7 mouse cellular contexts compared by ENCODE assay signal in genomic region chr2:143062432-143062811, GRCm38 (mm10). TPM values are rescaled to one million over a fixed set of nuclear protein-coding genes. Genes with fewer than 3 reads are reported as not detected.
DNase-seq lines count a peak whose midpoint lies in the region; ATAC-seq and TF ChIP-seq lines count a peak whose summit lies in the region.

No protein-coding gene starts in this region.

- no peaks in the 10 kb centered on the region for H3K9me3 ChIP-seq in forebrain, embryonic 12.5 days
- H3K9me3 ChIP-seq in limb, embryonic 14.5 days (ENCODE audit: control insufficient read depth, low read length) = no peaks in the 10 kb centered on the region
- H3K9me3 ChIP-seq in stomach, embryonic 16.5 days (replicated peaks; ENCODE audit: control insufficient read depth, low read length) = no peaks in the 10 kb centered on the region

- peak overlapping the region; percentile 61 for H3K4me2 ChIP-seq in forebrain, embryonic 12.5 days
- peak overlapping the region; percentile 69 for H3K4me2 ChIP-seq in limb, embryonic 14.5 days (replicated peaks; ENCODE audit: low read depth, low read length, severe bottlenecking)
- H3K4me2 ChIP-seq in stomach, embryonic 16.5 days (ENCODE audit: low read depth, low read length) = peak overlapping the region; percentile 80

- TF ChIP-seq CTCF in spleen, adult 2 months (IDR thresholded peaks at IDR 0.05; ENCODE audit: extremely low read depth, insufficient read depth, insufficient read length, insufficient replicate concordance) = no peak

- no peak for DNase-seq in spleen, adult 2 months (ENCODE audit: low read depth in 1 of 2, low spot score in 2 of 2)
- DNase-seq in spleen, postnatal 36 days (ENCODE audit: low spot score in 2 of 2) = no peak
- no peak for DNase-seq in limb, embryonic 14.5 days (ENCODE audit: low spot score)
- no peak for DNase-seq in spleen, adult 12 weeks (ENCODE audit: low spot score)
- DNase-seq in urinary bladder, postnatal 4 days (ENCODE audit: low spot score in 2 of 2) = no peak

- H3K27ac ChIP-seq in spleen, adult 2 months (ENCODE audit: insufficient read depth, low read length) = no peak overlapping the region
- no peak overlapping the region for H3K27ac ChIP-seq in forebrain, embryonic 12.5 days
- H3K27ac ChIP-seq in limb, embryonic 14.5 days (replicated peaks; ENCODE audit: low read depth, low read length) = no peak overlapping the region
- no peak overlapping the region for H3K27ac ChIP-seq in stomach, embryonic 16.5 days (ENCODE audit: low read length)

- H3K36me3 ChIP-seq in spleen, adult 2 months (ENCODE audit: control insufficient read depth, insufficient read depth, low read length) = peaks cover 1% of the 10 kb centered on the region; the same call in 1 of the 2 replicates
- peaks cover 19% of the 10 kb centered on the region for H3K36me3 ChIP-seq in forebrain, embryonic 12.5 days (replicated peaks)
- H3K36me3 ChIP-seq in limb, embryonic 14.5 days (ENCODE audit: control insufficient read depth, insufficient read depth, low read length) = peaks cover 19% of the 10 kb centered on the region
- peaks cover 8% of the 10 kb centered on the region; the same call in 1 of the 2 replicates for H3K36me3 ChIP-seq in stomach, embryonic 16.5 days (ENCODE audit: control insufficient read depth, insufficient read depth, low read length)

- H3K9ac ChIP-seq in forebrain, embryonic 12.5 days = no peak overlapping the region
- H3K9ac ChIP-seq in limb, embryonic 14.5 days (ENCODE audit: low read depth, low read length, severe bottlenecking) = peak overlapping the region; percentile 82
- H3K9ac ChIP-seq in stomach, embryonic 16.5 days (ENCODE audit: low read length) = peak overlapping the region; percentile 67

- H3K27me3 ChIP-seq in spleen, adult 2 months (ENCODE audit: control insufficient read depth, insufficient read depth, low read length) = no peaks in the 10 kb centered on the region
- H3K27me3 ChIP-seq in forebrain, embryonic 12.5 days = no peaks in the 10 kb centered on the region
- H3K27me3 ChIP-seq in limb, embryonic 14.5 days (ENCODE audit: control insufficient read depth, insufficient read depth, low read length) = no peaks in the 10 kb centered on the region
- no peaks in the 10 kb centered on the region for H3K27me3 ChIP-seq in stomach, embryonic 16.5 days (ENCODE audit: control insufficient read depth, insufficient read depth, low read length)

- peak overlapping the region; percentile 97 for H3K4me3 ChIP-seq in spleen, adult 2 months (ENCODE audit: extremely low read depth, insufficient read depth, insufficient read length)
- peak overlapping the region; percentile 91 for H3K4me3 ChIP-seq in forebrain, embryonic 12.5 days (replicated peaks)
- peak overlapping the region; percentile 64 for H3K4me3 ChIP-seq in limb, embryonic 14.5 days (replicated peaks; ENCODE audit: low read length)
- H3K4me3 ChIP-seq in stomach, embryonic 16.5 days (replicated peaks; ENCODE audit: low read length) = peak overlapping the region; percentile 87

- WGBS in spleen, adult 2 months = 67% methylated on average over 6 of the region's 6 CpGs
- WGBS in forebrain, embryonic 12.5 days = 35% methylated on average over 6 of the region's 6 CpGs
- WGBS in limb, embryonic 14.5 days = 43% methylated on average over 6 of the region's 6 CpGs
- 48% methylated on average over 6 of the region's 6 CpGs for WGBS in stomach, embryonic 16.5 days

- peaks cover 3% of the 10 kb centered on the region; the same call in 1 of the 2 replicates for H3K4me1 ChIP-seq in spleen, adult 2 months (ENCODE audit: control insufficient read depth, insufficient read depth, insufficient read length)
- H3K4me1 ChIP-seq in forebrain, embryonic 12.5 days = peaks cover 9% of the 10 kb centered on the region
- H3K4me1 ChIP-seq in limb, embryonic 14.5 days (ENCODE audit: control insufficient read depth, insufficient read depth, low read length) = peaks cover 3% of the 10 kb centered on the region; the same call in 1 of the 2 replicates
- H3K4me1 ChIP-seq in stomach, embryonic 16.5 days (ENCODE audit: control insufficient read depth, insufficient read depth, low read length) = peaks cover 3% of the 10 kb centered on the region; the same call in 1 of the 2 replicates

- no peak; the same call in 1 of the 2 replicates for ATAC-seq in forebrain, embryonic 12.5 days (ENCODE audit: low FRiP score)
- ATAC-seq in limb, embryonic 14.5 days (ENCODE audit: low FRiP score, low read depth) = no peak
- no peak for ATAC-seq in stomach, embryonic 16.5 days (ENCODE audit: insufficient read depth, low FRiP score)

- TF ChIP-seq POLR2A in spleen, adult 2 months (IDR thresholded peaks at IDR 0.05; ENCODE audit: low read depth, low read length) = no peak
- TF ChIP-seq POLR2A in limb, embryonic 14.5 days (IDR thresholded peaks at IDR 0.05; ENCODE audit: borderline replicate concordance, extremely low read depth, insufficient read depth, insufficient read length) = no peak

RNA-seq across cellular contexts. Expression of gene Snrpb2, which starts 0.4 kb away (rescaled TPM):
- 1.7 and 2.0 TPM in 2 replicates for polyA plus RNA-seq in spleen, adult 2 months (2012; rRNA removed)
- polyA plus RNA-seq in forebrain, embryonic 12.5 days (2016; fragmentation: Nextera tagmentation; extraction: Ambion mirVana) = 117 and 120 TPM in 2 replicates
- 34.1 and 51.7 TPM in 2 replicates for polyA plus RNA-seq in limb, embryonic 14.5 days (2012; rRNA removed)
- polyA plus RNA-seq in limb, embryonic 14.5 days (2014; fragmentation: Nextera tagmentation; extraction: Ambion mirVana) = 85.0 and 85.3 TPM in 2 replicates
- polyA plus RNA-seq in stomach, embryonic 16.5 days (2015; fragmentation: Nextera tagmentation; extraction: Ambion mirVana) = 49.4 and 63.0 TPM in 2 replicates

RNA-seq across cellular contexts. Expression of gene Otor, which starts 15.9 kb away (rescaled TPM):
- not detected in 2 replicates for polyA plus RNA-seq in spleen, adult 2 months (2012; rRNA removed)
- polyA plus RNA-seq in forebrain, embryonic 12.5 days (2016; fragmentation: Nextera tagmentation; extraction: Ambion mirVana) = 3.5 and 3.7 TPM in 2 replicates
- polyA plus RNA-seq in limb, embryonic 14.5 days (2012; rRNA removed) = 5.6 and 5.8 TPM in 2 replicates
- 7.7 and 10.5 TPM in 2 replicates for polyA plus RNA-seq in limb, embryonic 14.5 days (2014; fragmentation: Nextera tagmentation; extraction: Ambion mirVana)
- polyA plus RNA-seq in stomach, embryonic 16.5 days (2015; fragmentation: Nextera tagmentation; extraction: Ambion mirVana) = 0.65 and 0.94 TPM in 2 replicates

Comparison
In these comparisons a context has a peak if more than half of its experiments do, and no peak if none do; other contexts are left out.
1. RNA of gene Snrpb2, which starts 0.4 kb away (polyA plus RNA-seq): 117 to 120 TPM in forebrain, embryonic 12.5 days, 34.1 to 85.3 TPM in limb, embryonic 14.5 days and 49.4 to 63.0 TPM in stomach, embryonic 16.5 days; 1.7 to 2.0 TPM in spleen, adult 2 months; every median in the first group is over 10 times any median in the second.
2. Peak in every context shown above with its lines, with median percentiles within 50 percentile points of each other: H3K4me3 ChIP-seq and H3K4me2 ChIP-seq.